16 mouse cellular contexts compared by ENCODE assay signal in the genomic region with DNA sequence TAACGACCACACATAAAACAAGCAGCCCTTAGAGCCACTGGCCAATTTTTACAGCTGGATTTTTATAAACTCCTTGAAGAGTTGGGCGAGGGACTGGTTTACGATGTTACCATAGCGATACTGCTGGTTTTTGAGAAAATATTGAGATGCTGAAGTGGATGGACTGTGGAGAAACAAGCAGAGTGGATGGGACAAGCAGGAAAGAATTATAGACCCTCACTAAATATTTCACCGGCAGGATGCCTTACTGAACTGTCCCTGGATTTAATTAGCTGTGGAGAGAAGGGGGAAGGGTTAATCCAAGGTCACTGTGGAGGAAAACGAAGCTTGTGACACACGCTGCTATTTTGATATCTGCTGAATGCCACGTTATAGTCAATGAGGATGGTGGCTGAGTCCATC. TPM values are rescaled to one million over a fixed set of nuclear protein-coding genes. Genes with fewer than 3 reads are reported as not detected.
DNase-seq lines count a peak whose midpoint lies in the region; ATAC-seq and TF ChIP-seq lines count a peak whose summit lies in the region.
"Had no signal": no experiment of that assay in that cellular context is flagged by ENCODE, and none has a peak within 500 bp of the region (broad histone marks: within the 10 kb centered on the region; RNA-seq: fewer than 3 reads in every experiment).

No protein-coding gene starts in this region.

- H3K9me3 ChIP-seq in kidney, embryonic 16.5 days (ENCODE audit: low read length): no peaks in the 10 kb centered on the region
- H3K9me3 ChIP-seq in intestine, postnatal 0 days (ENCODE audit: control insufficient read depth): no peaks in the 10 kb centered on the region
- no peaks in the 10 kb centered on the region for H3K9me3 ChIP-seq in forebrain, embryonic 13.5 days (replicated peaks)

- H3K4me2 ChIP-seq in kidney, embryonic 16.5 days (replicated peaks; ENCODE audit: low read depth, low read length): peak overlapping the region; percentile 27
- H3K4me2 ChIP-seq in intestine, postnatal 0 days (replicated peaks; ENCODE audit: low read depth): peak overlapping the region; percentile 35
- H3K4me2 ChIP-seq in forebrain, embryonic 13.5 days: no peak overlapping the region
- H3K4me2 ChIP-seq: midbrain, embryonic 11.5 days had no signal

- TF ChIP-seq POLR2A in cortical plate, adult 2 months (IDR thresholded peaks at IDR 0.05; ENCODE audit: extremely low read depth, insufficient read depth, low read length): no peak

- peak overlapping the region; percentile 38 for H3K27ac ChIP-seq in gastrocnemius, adult 2 months
- H3K27ac ChIP-seq in kidney, embryonic 16.5 days (ENCODE audit: low read length): no peak overlapping the region
- H3K27ac ChIP-seq in cortical plate, adult 2 months (ENCODE audit: insufficient read depth, low read length): peak overlapping the region; percentile 77
- no peak overlapping the region for H3K27ac ChIP-seq in intestine, postnatal 0 days (ENCODE audit: low read depth, low read length)
- no peak overlapping the region for H3K27ac ChIP-seq in forebrain, embryonic 13.5 days
- H3K27ac ChIP-seq: liver, embryonic 14.5 days had no signal

- no peaks in the 10 kb centered on the region for H3K27me3 ChIP-seq in kidney, embryonic 16.5 days (ENCODE audit: insufficient read depth, low read length)
- no peaks in the 10 kb centered on the region for H3K27me3 ChIP-seq in intestine, postnatal 0 days (replicated peaks; ENCODE audit: control insufficient read depth, insufficient read depth, low read length)
- no peaks in the 10 kb centered on the region for H3K27me3 ChIP-seq in forebrain, embryonic 13.5 days

- ATAC-seq in kidney, embryonic 16.5 days (ENCODE audit: low FRiP score, low TSS enrichment): peak; percentile 46; the same call in 1 of the 2 replicates
- no peak for ATAC-seq in intestine, postnatal 0 days
- ATAC-seq in forebrain, embryonic 13.5 days: no peak

- WGBS in kidney, embryonic 16.5 days: 16% methylated on average over 8 of the region's 8 CpGs
- WGBS in intestine, postnatal 0 days: 24% methylated on average over 8 of the region's 8 CpGs
- 46% methylated on average over 8 of the region's 8 CpGs for WGBS in forebrain, embryonic 13.5 days

- H3K4me1 ChIP-seq in kidney, embryonic 16.5 days (ENCODE audit: insufficient read depth, low read length): peaks cover 16% of the 10 kb centered on the region
- H3K4me1 ChIP-seq in cortical plate, adult 2 months (ENCODE audit: control insufficient read depth, insufficient read depth, low read length): peaks cover 5% of the 10 kb centered on the region; the same call in 1 of the 2 replicates
- no peaks in the 10 kb centered on the region for H3K4me1 ChIP-seq in intestine, postnatal 0 days (replicated peaks; ENCODE audit: control insufficient read depth, insufficient read depth, low read length)
- H3K4me1 ChIP-seq in forebrain, embryonic 13.5 days: no peaks in the 10 kb centered on the region

- H3K4me3 ChIP-seq in gastrocnemius, adult 2 months: peak overlapping the region; percentile 11
- no peak overlapping the region for H3K4me3 ChIP-seq in kidney, embryonic 16.5 days (ENCODE audit: low read length)
- H3K4me3 ChIP-seq in cortical plate, adult 2 months (ENCODE audit: insufficient read depth, low read length): no peak overlapping the region
- H3K4me3 ChIP-seq in intestine, postnatal 0 days (ENCODE audit: low read depth, low read length): no peak overlapping the region
- H3K4me3 ChIP-seq in forebrain, embryonic 13.5 days: no peak overlapping the region
- H3K4me3 ChIP-seq: myocyte had no signal

- no peaks in the 10 kb centered on the region for H3K36me3 ChIP-seq in kidney, embryonic 16.5 days (ENCODE audit: insufficient read depth, low read length)
- H3K36me3 ChIP-seq in intestine, postnatal 0 days (ENCODE audit: control insufficient read depth, insufficient read depth): no peaks in the 10 kb centered on the region
- no peaks in the 10 kb centered on the region for H3K36me3 ChIP-seq in forebrain, embryonic 13.5 days (ENCODE audit: poor library complexity, severe bottlenecking)

- no peak for TF ChIP-seq CTCF in gastrocnemius, adult 2 months (IDR thresholded peaks at IDR 0.05)
- no peak for TF ChIP-seq CTCF in cortical plate, adult 2 months (IDR thresholded peaks at IDR 0.05; ENCODE audit: extremely low read depth, insufficient read depth, low read length)
- no peak for TF ChIP-seq CTCF in intestine, postnatal 0 days (IDR thresholded peaks at IDR 0.05; ENCODE audit: low read depth)

- no peak overlapping the region for H3K9ac ChIP-seq in kidney, embryonic 16.5 days (replicated peaks; ENCODE audit: low read length)
- H3K9ac ChIP-seq in intestine, postnatal 0 days (ENCODE audit: low read depth, low read length): no peak overlapping the region
- H3K9ac ChIP-seq in forebrain, embryonic 13.5 days: no peak overlapping the region
- H3K9ac ChIP-seq: liver, embryonic 14.5 days had no signal

- no peak for DNase-seq in gastrocnemius, adult 2 months
- DNase-seq in gastrocnemius, postnatal 25 days: no peak
- DNase-seq in kidney, adult 9 months: no peak
- DNase-seq in adrenal gland, postnatal 4 days (ENCODE audit: low spot score in 2 of 2): no peak
- DNase-seq: adrenal gland, adult 2 months; cerebellum, postnatal 36 days; right cerebral cortex, postnatal 14 days; thymus, postnatal 14 days had no signal

- intact Hi-C loops in gastrocnemius, adult 2 months (cut with DNase I): no loop called here

RNA-seq across cellular contexts. Expression of a gene that starts 24.7 kb away (rescaled TPM):
- not detected for total RNA-seq in gastrocnemius, adult 2 months (2021)
- total RNA-seq in gastrocnemius, postnatal 25 days (2021): under 1 TPM in 1 of 2 experiments, not detected in 1; 0.32 TPM
- polyA plus RNA-seq in kidney, embryonic 16.5 days (2015; fragmentation: Nextera tagmentation; extraction: Ambion mirVana): 0.45 and 0.78 TPM in 2 replicates
- polyA plus RNA-seq in cortical plate, adult 2 months (2012; rRNA removed): 0.38 and 0.48 TPM in 2 replicates
- 110 and 132 TPM in 2 replicates for polyA plus RNA-seq in intestine, postnatal 0 days (2015; fragmentation: Nextera tagmentation; extraction: Ambion mirVana)
- polyA plus RNA-seq in forebrain, embryonic 13.5 days (2015; fragmentation: Nextera tagmentation; extraction: Ambion mirVana): not detected in 2 replicates
- total RNA-seq in adrenal gland, postnatal 4 days (2021): 10 to 100 TPM in 1 of 2 experiments, 1 to 10 TPM in 1; 5.5 to 12.7 TPM
- total RNA-seq: left cerebral cortex, adult 18-20 months had no signal
- polyA plus RNA-seq: midbrain, embryonic 11.5 days; myocyte had no signal

Comparison
In these comparisons a context has a peak if more than half of its experiments do, and no peak if none do; other contexts are left out.
1. H3K27ac ChIP-seq: peak in gastrocnemius, adult 2 months (single experiment) and cortical plate, adult 2 months (single experiment); none in kidney, embryonic 16.5 days (single experiment), intestine, postnatal 0 days (single experiment) and forebrain, embryonic 13.5 days (single experiment).
2. RNA of a gene that starts 24.7 kb away (polyA plus RNA-seq): 110 to 132 TPM in intestine, postnatal 0 days; 0.38 to 0.48 TPM in cortical plate, adult 2 months, 0.45 to 0.78 TPM in kidney, embryonic 16.5 days and not detected in forebrain, embryonic 13.5 days; every median in the first group is over 10 times any median in the second.